Mouse (Mus musculus): ENCODE measurements around the gene Agbl4. TPM values are rescaled to one million over a fixed set of nuclear protein-coding genes. Genes with fewer than 3 reads are reported as not detected.

Gene Agbl4
- total RNA-seq, 2 experiments from 2014 or later, result not detected

DNA sequence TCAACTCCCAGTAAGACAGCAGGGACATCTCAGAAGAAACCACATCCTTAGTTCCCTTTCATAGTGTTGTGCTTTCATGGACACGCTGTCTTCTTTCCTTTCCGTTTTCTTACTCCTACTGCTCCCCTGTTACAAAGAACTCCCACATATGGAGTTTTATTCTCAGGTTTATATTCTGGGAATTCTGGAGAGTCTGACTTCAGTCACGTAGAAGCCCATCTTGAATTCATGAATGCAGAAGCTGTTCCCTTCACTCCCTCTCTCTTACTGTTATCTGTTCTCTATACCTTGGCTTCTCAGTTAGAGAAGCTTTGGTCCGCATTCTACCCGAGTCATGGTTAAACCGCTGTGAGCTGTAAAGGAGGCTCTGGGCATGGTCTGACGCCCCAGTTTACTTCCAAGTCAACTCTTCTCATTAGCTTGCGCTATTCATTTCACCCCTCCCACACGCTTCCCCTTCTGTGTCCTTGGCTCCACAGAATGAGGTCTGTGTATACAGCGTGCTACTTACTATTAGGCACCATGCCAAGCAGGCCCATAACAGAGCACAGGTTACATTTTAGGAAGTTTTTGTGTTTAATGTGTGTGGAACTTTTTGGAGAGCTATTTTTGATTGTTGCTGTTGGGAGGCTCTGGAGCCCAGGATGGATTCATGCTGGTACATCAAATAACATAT lies 1186.2 kb downstream of the Agbl4 start:
- DNase-seq, result no peak
- H3K4me3 ChIP-seq, result no peak overlapping the region
- intact Hi-C loops (cut with DNase I), result no loop called here

DNA sequence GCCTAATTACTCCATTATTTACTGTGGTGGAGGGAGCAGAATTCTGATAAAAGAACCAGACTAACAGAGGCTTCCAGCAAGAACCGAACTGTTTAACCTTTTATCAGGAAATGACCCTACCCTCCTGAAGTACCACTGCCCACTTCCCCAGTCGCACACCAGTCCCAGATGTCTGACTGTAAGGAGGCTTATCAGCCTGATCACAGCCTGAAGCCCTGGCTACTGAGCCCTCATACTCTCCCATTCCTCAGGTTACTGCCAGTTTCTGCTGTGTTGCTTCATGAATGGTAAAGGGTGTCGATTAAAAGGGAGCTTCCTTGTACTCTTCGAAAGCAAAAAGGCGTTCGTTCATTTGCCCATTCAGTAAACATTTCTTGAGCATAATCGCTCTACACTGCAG lies 1186.8 kb downstream of the Agbl4 start:
- no peak for DNase-seq
- no peak overlapping the region for H3K27ac ChIP-seq
- H3K4me3 ChIP-seq, result no peak overlapping the region
- intact Hi-C loops (cut with DNase I), result no loop called here
- TF ChIP-seq CTCF (IDR thresholded peaks at IDR 0.05), result no peak

More for the DNA sequence above, 1186.2 kb downstream of the Agbl4 start:
- no peak overlapping the region for H3K27ac ChIP-seq
- no peak for TF ChIP-seq CTCF (IDR thresholded peaks at IDR 0.05)

GRCm38 (mm10) chr4:111588211-111588610 lies 1190.8 kb downstream of the Agbl4 start:
- TF ChIP-seq CTCF (IDR thresholded peaks at IDR 0.05), result no peak
- H3K27ac ChIP-seq, result no peak overlapping the region
- intact Hi-C loops (cut with DNase I), result no loop called here
- no peak overlapping the region for H3K4me3 ChIP-seq
- DNase-seq, result no peak

- intact Hi-C loops (cut with DNase I), result no loop called here
- Histone ChIP-seq H3K4me3 (no peak overlapping the region), H3K27ac (no peak overlapping the region)
- no peak for DNase-seq
- no peak for TF ChIP-seq CTCF (IDR thresholded peaks at IDR 0.05)
Observed at GRCm38 (mm10) chr4:111589467-111590170, 1192.2 kb downstream of the Agbl4 start.

GRCm38 (mm10) chr4:111594655-111595295 lies 1197.3 kb downstream of the Agbl4 start:
- H3K27ac ChIP-seq, result no peak overlapping the region

GRCm38 (mm10) chr4:111597249-111597661 lies 1199.8 kb downstream of the Agbl4 start:
- no peak for TF ChIP-seq CTCF (IDR thresholded peaks at IDR 0.05)
- H3K4me3 ChIP-seq, result no peak overlapping the region
- intact Hi-C loops (cut with DNase I), result no loop called here
- H3K27ac ChIP-seq, result no peak overlapping the region
- DNase-seq, result no peak

More at GRCm38 (mm10) chr4:111594655-111595295, 1197.3 kb downstream of the Agbl4 start:
- H3K4me3 ChIP-seq, result no peak overlapping the region
- TF ChIP-seq CTCF (IDR thresholded peaks at IDR 0.05), result no peak
- DNase-seq, result no peak
- intact Hi-C loops (cut with DNase I), result no loop called here

DNA sequence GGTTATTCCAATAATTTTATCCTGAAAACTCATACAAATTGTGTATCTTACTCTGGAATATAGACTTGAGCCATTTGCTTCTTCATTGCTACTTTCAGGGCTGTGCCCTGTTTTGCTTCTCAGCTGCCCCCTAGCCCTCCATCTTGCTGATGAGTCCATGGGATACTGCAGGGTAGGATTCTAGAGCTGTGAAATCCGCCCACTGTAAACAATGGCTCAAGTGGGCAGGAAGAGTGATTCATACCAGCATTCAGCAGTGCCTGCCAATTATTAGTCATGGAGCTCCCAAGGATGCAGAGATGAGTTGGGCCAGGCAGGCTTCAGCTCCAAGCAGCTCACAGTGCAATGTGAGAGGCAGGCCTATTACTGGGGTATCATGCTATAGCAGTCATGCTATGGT lies 1200.5 kb downstream of the Agbl4 start:
- intact Hi-C loops (cut with DNase I), result no loop called here
- no peak for DNase-seq
- no peak overlapping the region for H3K27ac ChIP-seq
- no peak overlapping the region for H3K4me3 ChIP-seq
- TF ChIP-seq CTCF (IDR thresholded peaks at IDR 0.05), result no peak

GRCm38 (mm10) chr4:111603194-111603593 lies 1205.7 kb downstream of the Agbl4 start:
- DNase-seq, result no peak
- H3K27ac ChIP-seq, result no peak overlapping the region
- intact Hi-C loops (cut with DNase I), result no loop called here
- no peak for TF ChIP-seq CTCF (IDR thresholded peaks at IDR 0.05)
- H3K4me3 ChIP-seq, result no peak overlapping the region

GRCm38 (mm10) chr4:111607826-111608500 lies 1210.5 kb downstream of the Agbl4 start:
- no peak for DNase-seq
- Histone ChIP-seq H3K4me3 (no peak overlapping the region), H3K27ac (no peak overlapping the region)
- no peak for TF ChIP-seq CTCF (IDR thresholded peaks at IDR 0.05)
- intact Hi-C loops (cut with DNase I), result no loop called here

DNA sequence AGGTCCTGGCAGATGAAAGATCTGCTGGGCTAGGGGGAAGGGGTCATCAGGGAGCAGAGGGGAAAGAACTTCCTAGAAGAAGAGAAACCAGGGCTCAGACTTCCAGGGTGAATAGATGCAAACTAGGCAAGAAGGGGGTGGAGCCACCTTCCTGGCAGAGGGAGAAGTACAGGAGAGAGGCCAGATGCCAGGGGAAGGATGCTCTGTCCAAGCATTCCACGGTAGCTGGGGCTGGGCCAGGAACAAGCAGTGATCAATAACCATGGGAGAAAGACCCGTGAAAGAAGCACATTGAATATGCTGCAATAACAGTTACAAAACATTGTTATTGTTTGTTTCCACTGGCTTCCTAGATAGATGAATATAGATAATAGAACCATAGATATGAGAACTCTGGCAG lies 1224.4 kb downstream of the Agbl4 start:
- TF ChIP-seq CTCF (IDR thresholded peaks at IDR 0.05), result no peak
- intact Hi-C loops (cut with DNase I), result no loop called here
- no peak overlapping the region for H3K27ac ChIP-seq
- no peak overlapping the region for H3K4me3 ChIP-seq
- no peak for DNase-seq

- intact Hi-C loops (cut with DNase I), result no loop called here
- no peak for TF ChIP-seq CTCF (IDR thresholded peaks at IDR 0.05)
- H3K27ac ChIP-seq, result no peak overlapping the region
- H3K4me3 ChIP-seq, result no peak overlapping the region
- DNase-seq, result no peak
Observed at GRCm38 (mm10) chr4:111624914-111625313, 1227.5 kb downstream of the Agbl4 start.

DNA sequence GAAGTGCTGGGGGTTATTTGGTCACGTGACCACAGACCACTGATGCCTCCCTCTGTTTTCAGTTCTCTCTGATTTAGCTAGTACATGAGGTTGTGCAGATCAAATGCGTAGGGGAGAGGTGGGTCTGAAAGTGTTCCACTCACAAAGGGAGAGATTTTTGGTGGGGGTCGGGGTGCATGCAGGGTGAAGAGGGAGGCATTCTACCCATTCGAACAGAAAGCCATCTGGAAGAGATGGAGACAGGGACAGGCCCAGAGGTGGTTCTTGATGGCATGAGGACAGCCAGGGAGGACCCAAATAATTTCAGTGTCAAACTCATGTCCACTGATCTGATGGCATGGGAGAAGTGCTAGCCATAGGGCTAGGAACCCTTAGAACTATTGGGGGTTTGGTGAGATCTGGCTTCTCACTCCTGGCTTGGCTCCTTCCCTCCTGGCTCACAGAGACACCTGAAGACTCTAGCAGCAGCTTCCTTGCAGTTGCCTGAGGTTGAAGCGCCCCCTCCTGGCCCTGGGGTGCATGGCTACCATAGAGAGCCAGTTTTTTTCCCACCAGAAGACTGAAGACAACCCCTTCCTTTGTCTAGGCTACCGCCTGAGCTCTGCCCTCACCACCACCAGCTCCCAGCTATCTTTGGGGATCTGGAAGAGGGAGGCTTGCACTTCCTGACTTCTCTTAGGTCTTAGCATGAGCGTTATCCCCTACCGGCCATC lies 1228.8 kb downstream of the Agbl4 start:
- intact Hi-C loops (cut with DNase I), result loop anchor here (2.0 kb wide), 2 partner anchors 129 to 297 kb away; no protein-coding TSS in a partner anchor

More for the DNA sequence above, 1228.8 kb downstream of the Agbl4 start:
- peak; percentile 88; the same call in 1 of the 2 replicates for TF ChIP-seq CTCF (IDR thresholded peaks at IDR 0.05)
- peak; percentile 63 for DNase-seq
- no peak overlapping the region for H3K4me3 ChIP-seq
- H3K27ac ChIP-seq, result no peak overlapping the region
